Comparison of ENCODE assay signal across 23 mouse cellular contexts in genomic region chr9:91459921-91460320, GRCm38 (mm10).
A peak's percentile ranks its signal among the peaks of the same experiment; 100 is the strongest.
DNase-seq lines count a peak whose midpoint lies in the region; ATAC-seq and TF ChIP-seq lines count a peak whose summit lies in the region.
"Had no signal": no experiment of that assay in that cellular context is flagged by ENCODE, and none has a peak within 500 bp of the region (broad histone marks: within the 10 kb centered on the region; RNA-seq: fewer than 3 reads in every experiment).

No protein-coding gene starts in this region.

- no peak for ATAC-seq in kidney, postnatal 0 days (replicated peaks; ENCODE audit: low FRiP score, low read depth)
- no peak for ATAC-seq in kidney, embryonic 15.5 days (replicated peaks; ENCODE audit: low FRiP score)
- ATAC-seq in liver, postnatal 0 days, result no peak
- ATAC-seq: forebrain, embryonic 13.5 days had no signal

- H3K9ac ChIP-seq in kidney, postnatal 0 days (ENCODE audit: low read depth, low read length), result no peak overlapping the region
- H3K9ac ChIP-seq in kidney, embryonic 15.5 days, result no peak overlapping the region
- H3K9ac ChIP-seq in liver, postnatal 0 days (replicated peaks), result no peak overlapping the region
- H3K9ac ChIP-seq: forebrain, embryonic 13.5 days; hindbrain, embryonic 12.5 days; midbrain, embryonic 12.5 days; neural tube, embryonic 12.5 days had no signal

- no peak for TF ChIP-seq EP300 in liver, postnatal 0 days (IDR thresholded peaks at IDR 0.05; ENCODE audit: low read depth)

- 42% methylated on average over 2 of the region's 2 CpGs for WGBS in kidney, postnatal 0 days
- 32% methylated on average over 2 of the region's 2 CpGs for WGBS in kidney, embryonic 15.5 days
- 21% methylated on average over 2 of the region's 2 CpGs for WGBS in liver, postnatal 0 days (ENCODE audit: insufficient replicate concordance)

- H3K4me1 ChIP-seq in kidney, postnatal 0 days (replicated peaks; ENCODE audit: insufficient read depth, low read length), result no peaks in the 10 kb centered on the region
- H3K4me1 ChIP-seq in kidney, embryonic 15.5 days, result no peaks in the 10 kb centered on the region
- no peaks in the 10 kb centered on the region for H3K4me1 ChIP-seq in liver, postnatal 0 days (ENCODE audit: insufficient read depth)
- H3K4me1 ChIP-seq: hindbrain, embryonic 12.5 days; midbrain, embryonic 12.5 days; neural tube, embryonic 12.5 days had no signal

- intact Hi-C loops in gastrocnemius, postnatal 14 days (cut with DNase I; ENCODE audit: low total_unique reads), result no loop called here

- no peak overlapping the region for H3K4me3 ChIP-seq in kidney, postnatal 0 days (replicated peaks; ENCODE audit: low read depth, low read length)
- H3K4me3 ChIP-seq in kidney, embryonic 15.5 days (replicated peaks), result no peak overlapping the region
- no peak overlapping the region for H3K4me3 ChIP-seq in liver, postnatal 0 days (ENCODE audit: low read depth, low read length)
- H3K4me3 ChIP-seq: erythroblast, embryonic 14.5 days; forebrain, embryonic 13.5 days; hindbrain, embryonic 12.5 days; midbrain, embryonic 12.5 days; neural tube, embryonic 12.5 days had no signal

- no peak overlapping the region for H3K27ac ChIP-seq in kidney, postnatal 0 days
- no peak overlapping the region for H3K27ac ChIP-seq in kidney, embryonic 15.5 days
- no peak overlapping the region for H3K27ac ChIP-seq in liver, postnatal 0 days (ENCODE audit: low read depth)
- H3K27ac ChIP-seq: forebrain, embryonic 13.5 days; hindbrain, embryonic 12.5 days; macrophage; midbrain, embryonic 12.5 days; neural tube, embryonic 12.5 days had no signal

- TF ChIP-seq CTCF in kidney, postnatal 0 days (IDR thresholded peaks at IDR 0.05; ENCODE audit: low read depth), result no peak
- TF ChIP-seq CTCF in liver, postnatal 0 days (IDR thresholded peaks at IDR 0.05; ENCODE audit: low read depth), result no peak

- H3K36me3 ChIP-seq in kidney, postnatal 0 days (ENCODE audit: insufficient read depth, low read length), result no peaks in the 10 kb centered on the region
- H3K36me3 ChIP-seq in kidney, embryonic 15.5 days, result no peaks in the 10 kb centered on the region
- H3K36me3 ChIP-seq in liver, postnatal 0 days (replicated peaks; ENCODE audit: insufficient read depth, low read length), result no peaks in the 10 kb centered on the region
- H3K36me3 ChIP-seq: hindbrain, embryonic 12.5 days; midbrain, embryonic 12.5 days; neural tube, embryonic 12.5 days had no signal

- peak; percentile 28 for DNase-seq in kidney, postnatal 0 days (ENCODE audit: low spot score)
- peak; percentile 30 for DNase-seq in ES-CJ7 (ENCODE audit: low read depth, low spot score)
- peak; percentile 30 for DNase-seq in R1 (ENCODE audit: low read depth, low spot score)
- peak; percentile 62 for DNase-seq in forelimb bud, embryonic 11.5 days (ENCODE audit: low read depth, low spot score)
- no peak for DNase-seq in gastrocnemius, postnatal 14 days
- DNase-seq in liver, postnatal 0 days, result no peak
- DNase-seq in ovary, postnatal 14 days (ENCODE audit: low spot score), result no peak
- DNase-seq: adrenal gland, adult 8-10 months; cerebellum, adult 9-11 months; gastrocnemius, postnatal 36 days; kidney, adult 9 months; kidney, postnatal 4 days; layer of hippocampus, adult 9-11 months; liver; lung, adult 18-20 months; thymus, postnatal 25 days had no signal

- H3K4me2 ChIP-seq in kidney, postnatal 0 days (ENCODE audit: low read length), result no peak overlapping the region
- H3K4me2 ChIP-seq in kidney, embryonic 15.5 days, result no peak overlapping the region
- no peak overlapping the region for H3K4me2 ChIP-seq in liver, postnatal 0 days (ENCODE audit: low read depth, low read length)
- H3K4me2 ChIP-seq: forebrain, embryonic 13.5 days; hindbrain, embryonic 12.5 days; midbrain, embryonic 12.5 days; neural tube, embryonic 12.5 days had no signal

- H3K9me3 ChIP-seq in kidney, postnatal 0 days (replicated peaks; ENCODE audit: low read length), result no peaks in the 10 kb centered on the region
- no peaks in the 10 kb centered on the region for H3K9me3 ChIP-seq in kidney, embryonic 15.5 days (replicated peaks)
- H3K9me3 ChIP-seq in liver, postnatal 0 days (ENCODE audit: low read length), result no peaks in the 10 kb centered on the region
- H3K9me3 ChIP-seq: forebrain, embryonic 13.5 days; hindbrain, embryonic 12.5 days; midbrain, embryonic 12.5 days; neural tube, embryonic 12.5 days had no signal

- no peaks in the 10 kb centered on the region for H3K27me3 ChIP-seq in kidney, postnatal 0 days (ENCODE audit: insufficient read depth, low read length)
- H3K27me3 ChIP-seq in kidney, embryonic 15.5 days, result no peaks in the 10 kb centered on the region
- no peaks in the 10 kb centered on the region for H3K27me3 ChIP-seq in liver, postnatal 0 days (ENCODE audit: insufficient read depth, low read length)
- H3K27me3 ChIP-seq: forebrain, embryonic 13.5 days; hindbrain, embryonic 12.5 days; midbrain, embryonic 12.5 days; neural tube, embryonic 12.5 days had no signal

Comparison
In these comparisons a context has a peak if more than half of its experiments do, and no peak if none do; other contexts are left out.
1. DNase-seq: peak in kidney, postnatal 0 days (single experiment), ES-CJ7 (single experiment), R1 (single experiment) and forelimb bud, embryonic 11.5 days (single experiment); none in gastrocnemius, postnatal 14 days (single experiment), liver, postnatal 0 days (single experiment) and ovary, postnatal 14 days (single experiment).